Mouse (Mus musculus) G1E (cell line): ENCODE data around the gene Suv39h2. TPM values are rescaled to one million over a fixed set of nuclear protein-coding genes. Genes with fewer than 3 reads are reported as not detected.

Experiments used
- ATAC-seq: 2 replicates; pipeline ENCODE4 v1.8.0; 2016; ENCODE audit warnings: mild to moderate bottlenecking; ENCODE audit not compliant: insufficient number of reproducible peaks, poor library complexity, low FRiP score, severe bottlenecking; ENCODE audit errors: extremely low read depth
- DNase-seq: peaks from one replicate; pipeline ENCODE4 v3.0.0; 2012; ENCODE audit warnings: low spot score
- H3K27me3 ChIP-seq: 2 replicates; pipeline ENCODE4 v1.6.1; 2012; ENCODE audit warnings: mild to moderate bottlenecking, low read length, inconsistent platforms; ENCODE audit not compliant: insufficient read depth
- H3K36me3 ChIP-seq: replicated peaks from 2 replicates; pipeline ENCODE3; 2012; ENCODE audit warnings: mild to moderate bottlenecking, inconsistent platforms
- H3K4me1 ChIP-seq: 2 replicates; pipeline ENCODE4 v1.6.1; 2012; ENCODE audit warnings: low read depth, low read length, inconsistent platforms, mixed read lengths; ENCODE audit not compliant: insufficient read depth
- H3K4me3 ChIP-seq: 2 replicates; pipeline ENCODE4 v1.5.1; 2012; ENCODE audit warnings: low read depth, mild to moderate bottlenecking, inconsistent platforms, low read length, moderate library complexity, mixed read lengths
- H3K9me3 ChIP-seq: replicated peaks from 2 replicates; pipeline ENCODE4 v1.6.1; 2012; ENCODE audit warnings: inconsistent platforms
- CTCF ChIP-seq: IDR thresholded peaks from 2 replicates; pipeline ENCODE4 v1.5.1; 2012; ENCODE audit warnings: low read depth, low read length, inconsistent platforms, mixed read lengths
- GATA1 ChIP-seq: IDR thresholded peaks from 2 replicates; pipeline ENCODE4 v1.6.1; 2012; ENCODE audit warnings: borderline replicate concordance, low read length, inconsistent platforms, mixed read lengths
- GATA2 ChIP-seq: IDR thresholded peaks from 2 replicates; pipeline ENCODE4 v1.6.1; 2012; ENCODE audit warnings: low read depth, low read length, inconsistent platforms, borderline replicate concordance
- POLR2AphosphoS5 ChIP-seq: IDR thresholded peaks from 2 replicates; pipeline ENCODE4 v1.6.1; 2012; ENCODE audit warnings: low read depth, low read length, inconsistent platforms; ENCODE audit not compliant: insufficient replicate concordance
- TAL1 ChIP-seq: conservative IDR thresholded peaks from 2 replicates; pipeline ENCODE4 v1.6.1; 2012; ENCODE audit warnings: low read depth, low read length, inconsistent platforms, mixed read lengths
- polyA plus RNA-seq: library from polyadenylated mRNA; stranded (reverse); fragments of >175 nt; gene quantifications from 2 replicates; pipeline ENCODE4 v1.2.3, GENCODE M21; 2012
- total RNA-seq, 2 experiments: library from RNA; stranded (forward) in 1 of 2; stranded (reverse) in 1 of 2; fragments of 200-1000 nt in 1 of 2; fragments of >200 nt in 1 of 2; fragmentation: Nextera tagmentation in 1 of 2; gene quantifications; 2 replicates each; pipeline ENCODE4 v1.2.3; 2014 to 2017

Suv39h2 gene
- total and polyA plus RNA-seq, 3 experiments: 7.6 to 25.7 (median 13.9) TPM

DNA sequence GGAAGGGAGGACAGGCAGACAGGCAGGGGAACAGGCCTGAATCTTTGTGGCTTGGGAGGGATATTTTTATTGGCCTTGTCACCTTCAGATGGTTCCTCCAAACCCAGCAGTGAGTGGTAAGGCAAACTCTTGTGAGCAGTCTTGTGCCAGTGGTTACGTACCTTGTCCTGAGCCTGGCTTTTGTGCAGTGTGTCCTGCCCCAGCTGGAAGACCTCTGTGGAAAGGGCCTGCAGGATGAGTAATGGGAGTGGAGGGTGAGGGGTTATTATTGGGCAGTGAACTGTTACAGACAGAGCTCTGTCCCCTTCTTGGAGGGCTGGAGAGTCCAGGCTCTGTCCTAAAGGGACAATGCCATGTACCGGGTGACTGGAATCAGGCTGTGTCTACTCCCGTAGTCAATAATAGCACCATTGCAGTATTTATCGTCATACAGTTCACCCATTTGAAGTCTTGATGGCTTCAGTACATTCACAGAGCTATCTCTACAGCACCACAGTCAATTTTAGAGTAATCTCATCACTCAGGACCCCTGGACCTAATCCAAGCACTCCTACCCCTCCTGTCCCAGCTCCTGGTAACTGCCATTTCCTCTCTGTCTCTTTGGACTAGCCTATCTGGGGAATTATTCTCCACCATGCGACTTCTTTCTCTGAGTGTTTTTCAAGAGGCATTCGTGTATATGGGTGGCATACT is 39.3 kb downstream of the Suv39h2 start:
- Histone ChIP-seq H3K27me3 (no peaks in the 10 kb centered on the region), H3K4me1 (peaks cover 4% of the 10 kb centered on the region; the same call in 1 of the 2 replicates), H3K9me3 (no peaks in the 10 kb centered on the region), H3K4me3 (no peak overlapping the region), H3K36me3 (peaks cover 75% of the 10 kb centered on the region)
- DNase-seq (no peak), ATAC-seq (no peak)
- no peak for TF ChIP-seq GATA1
- TF ChIP-seq GATA2: no peak
- TF ChIP-seq TAL1: no peak
- TF ChIP-seq CTCF: no peak
- no peak for TF ChIP-seq POLR2AphosphoS5

DNA sequence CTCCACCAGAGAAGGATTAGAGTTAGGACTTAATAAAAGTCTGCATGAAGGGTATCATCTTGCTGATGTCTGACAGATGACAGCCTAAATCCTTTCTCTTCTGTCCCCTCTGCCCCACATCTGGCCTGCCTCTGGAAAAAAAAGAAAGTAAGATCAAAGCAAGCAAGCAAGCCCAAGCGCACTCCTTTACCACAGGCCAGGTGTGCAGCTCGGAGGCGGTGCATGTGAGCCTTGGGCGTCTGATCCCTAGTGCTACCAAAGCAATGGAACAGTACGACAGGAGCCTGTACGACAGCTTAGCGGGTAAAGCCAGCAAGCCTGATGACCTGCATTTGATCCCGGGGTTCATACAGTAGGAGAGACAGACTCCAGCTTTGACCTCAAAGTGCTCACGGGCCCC is 43.9 kb downstream of the Suv39h2 start:
- DNase-seq (no peak), ATAC-seq (no peak)
- Histone ChIP-seq H3K9me3 (no peaks in the 10 kb centered on the region), H3K4me1 (peaks cover 13% of the 10 kb centered on the region; the same call in 1 of the 2 replicates), H3K27me3 (no peaks in the 10 kb centered on the region), H3K36me3 (peaks cover 79% of the 10 kb centered on the region), H3K4me3 (no peak overlapping the region)
- no peak for TF ChIP-seq GATA2
- TF ChIP-seq CTCF: no peak
- no peak for TF ChIP-seq POLR2AphosphoS5
- TF ChIP-seq TAL1: no peak
- no peak for TF ChIP-seq GATA1

DNA sequence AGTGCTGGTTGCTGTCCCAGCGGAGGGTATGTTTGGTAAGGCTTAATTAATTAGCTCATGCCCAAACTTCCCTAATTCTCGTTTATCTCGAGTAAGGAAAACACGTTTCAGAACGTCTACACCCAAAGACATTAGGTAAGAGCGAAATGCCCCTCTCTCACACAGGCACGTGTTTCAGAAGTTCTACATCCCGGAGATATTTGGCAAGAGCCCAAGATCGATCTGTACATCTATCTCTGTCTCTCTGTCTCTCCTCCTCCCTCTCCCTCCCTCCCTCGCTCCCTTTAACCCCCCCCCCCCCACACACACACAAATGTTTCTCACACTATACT is 50.3 kb downstream of the Suv39h2 start:
- Histone ChIP-seq H3K27me3 (no peaks in the 10 kb centered on the region), H3K4me3 (peak overlapping the region; percentile 79), H3K36me3 (peaks cover 36% of the 10 kb centered on the region), H3K9me3 (no peaks in the 10 kb centered on the region), H3K4me1 (peaks cover 28% of the 10 kb centered on the region)
- no peak for DNase-seq
- no peak for TF ChIP-seq GATA1
- no peak for TF ChIP-seq POLR2AphosphoS5
- no peak for TF ChIP-seq GATA2
- TF ChIP-seq CTCF: no peak
- TF ChIP-seq TAL1: no peak
- ATAC-seq: no peak

DNA sequence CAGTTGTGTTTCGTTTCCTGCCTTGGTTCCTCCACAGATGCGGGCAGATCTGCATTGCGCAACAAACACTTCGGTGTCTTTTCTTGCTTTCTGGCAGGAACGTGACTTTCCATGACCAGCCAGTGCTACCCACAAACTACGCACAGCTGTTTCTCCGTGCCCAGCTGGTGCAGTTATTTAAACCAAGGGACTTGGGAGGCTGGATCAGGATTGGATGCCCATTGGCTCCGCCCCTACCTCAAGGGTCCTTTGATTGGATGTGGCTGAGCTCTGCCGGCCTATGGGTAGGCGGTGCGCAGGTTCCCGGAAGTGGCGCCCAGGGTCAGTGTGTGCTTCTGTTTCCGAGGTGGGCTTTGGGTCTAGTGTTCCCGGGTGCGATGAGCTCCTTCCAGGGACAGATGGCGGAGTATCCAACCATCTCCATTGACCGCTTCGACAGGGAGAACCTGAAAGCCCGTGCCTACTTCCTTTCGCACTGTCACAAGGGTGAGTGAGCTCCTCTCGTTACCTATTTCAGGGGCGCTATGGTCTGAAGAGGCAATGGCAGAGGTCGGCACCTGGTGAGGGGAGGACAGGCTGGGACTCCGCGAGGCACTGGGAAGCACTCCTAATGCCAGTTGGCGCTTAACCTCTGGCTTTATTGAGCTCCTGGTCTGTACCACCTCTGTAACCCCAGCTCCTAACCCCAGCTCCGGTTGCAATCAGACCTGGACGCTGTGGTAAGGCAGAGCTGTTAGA is 50.8 kb downstream of the Suv39h2 start, which contains the start of gene Dclre1c:
Gene Dclre1c (plus strand): TSS at position 291 of the 738 bp plus-strand sequence.
- Histone ChIP-seq H3K4me3 (peak within 1 kb of the TSS; percentile 79), H3K27me3 (no peaks in the 10 kb centered on the region), H3K36me3 (peaks cover 31% of the 10 kb centered on the region), H3K4me1 (peaks cover 31% of the 10 kb centered on the region), H3K9me3 (no peaks in the 10 kb centered on the region)
- DNase-seq (peak; percentile 94), ATAC-seq (peak; percentile 98)
- no peak for TF ChIP-seq GATA2
- no peak for TF ChIP-seq CTCF
- TF ChIP-seq POLR2AphosphoS5: no peak
- no peak for TF ChIP-seq TAL1
- no peak for TF ChIP-seq GATA1

DNA sequence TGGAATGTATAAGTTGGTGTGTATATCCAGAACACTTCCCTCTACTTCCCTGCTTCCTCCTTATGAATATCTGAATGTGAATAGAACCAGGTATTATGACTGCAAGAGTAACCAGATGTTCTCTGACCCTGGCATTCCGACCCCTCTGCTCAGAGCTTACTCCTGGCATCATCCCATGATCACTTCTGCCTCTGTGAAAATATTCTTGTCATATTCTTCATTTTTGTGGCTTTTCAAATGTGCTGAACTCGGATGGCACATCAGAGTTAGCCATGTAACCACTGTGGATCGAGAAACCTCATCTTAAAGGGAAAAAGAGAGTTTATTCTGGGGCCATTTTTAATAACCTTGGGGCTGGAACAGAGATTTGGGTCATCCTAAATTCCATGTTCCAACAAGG is 52.3 kb downstream of the Suv39h2 start, which contains the start of gene Meig1:
Gene Meig1 (minus strand): TSS at position 101 of the 400 bp plus-strand sequence.
- TF ChIP-seq POLR2AphosphoS5 (no peak), TAL1 (no peak), CTCF (no peak), GATA1 (no peak), GATA2 (no peak)
- Histone ChIP-seq H3K36me3 (peaks cover 18% of the 10 kb centered on the region), H3K27me3 (peaks cover 9% of the 10 kb centered on the region; the same call in 1 of the 2 replicates), H3K9me3 (no peaks in the 10 kb centered on the region), H3K4me1 (peaks cover 35% of the 10 kb centered on the region), H3K4me3 (no peak within 1 kb of the TSS; the same call in 1 of the 2 replicates)
- ATAC-seq (no peak), DNase-seq (no peak)

DNA sequence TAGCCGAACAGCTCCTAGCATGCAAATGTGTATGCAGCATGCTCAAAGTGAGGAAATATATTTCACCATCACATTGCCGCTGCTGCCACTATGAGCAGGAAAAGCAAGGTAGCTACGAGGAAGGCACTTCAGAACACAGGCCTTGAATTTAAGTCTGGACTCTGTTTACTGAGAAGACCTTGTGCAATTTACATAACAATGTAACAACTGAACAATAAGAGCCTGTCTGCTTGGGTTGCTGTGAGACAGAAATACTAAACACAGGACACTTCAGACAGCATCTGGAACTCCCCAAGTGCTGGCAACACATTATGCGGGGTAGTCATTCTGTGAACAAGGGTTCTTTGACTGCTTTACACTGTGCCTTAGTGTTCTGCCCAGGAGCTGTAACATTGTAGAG is 54.7 kb downstream of the Suv39h2 start:
- TF ChIP-seq CTCF (no peak), GATA1 (no peak)
- Histone ChIP-seq H3K27me3 (peaks cover 23% of the 10 kb centered on the region), H3K4me1 (peaks cover 32% of the 10 kb centered on the region), H3K4me3 (no peak overlapping the region), H3K9me3 (no peaks in the 10 kb centered on the region), H3K36me3 (no peaks in the 10 kb centered on the region)
- DNase-seq (no peak), ATAC-seq (no peak)
